11 mouse cellular contexts compared by ENCODE assay signal in the genomic region with DNA sequence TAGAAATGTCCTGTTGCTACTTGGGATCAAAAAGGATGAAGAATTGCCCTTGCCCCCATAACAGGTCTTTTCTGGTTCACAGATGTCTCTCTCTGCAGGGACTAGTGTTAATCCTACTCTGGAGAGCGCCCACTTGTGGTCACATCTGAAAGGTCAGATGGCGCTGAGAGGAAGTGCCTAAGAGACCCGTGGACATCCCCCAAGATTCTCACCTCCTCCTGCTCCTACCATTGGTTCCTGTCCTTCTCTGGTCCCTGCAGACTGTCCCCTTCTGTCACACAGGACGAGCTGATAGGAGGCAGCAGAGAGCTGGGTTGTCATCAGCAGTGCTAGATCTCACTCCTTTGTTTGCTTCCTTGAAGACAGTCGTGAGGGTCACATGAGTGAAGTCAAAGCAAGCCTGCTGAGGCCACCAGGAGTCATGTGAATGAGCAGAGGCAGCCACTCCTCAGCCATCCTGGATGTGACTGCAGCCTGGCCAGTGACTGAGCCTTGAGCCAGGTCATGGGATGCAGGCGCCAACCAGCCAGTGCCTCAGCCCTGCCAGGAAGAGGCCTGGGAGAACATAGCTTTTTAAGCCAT.
A peak's percentile ranks its signal among the peaks of the same experiment; 100 is the strongest.
DNase-seq lines count a peak whose midpoint lies in the region; ATAC-seq lines count a peak whose summit lies in the region.
"Had no signal": no experiment of that assay in that cellular context is flagged by ENCODE, and none has a peak within 500 bp of the region (broad histone marks: within the 10 kb centered on the region; RNA-seq: fewer than 3 reads in every experiment).

No protein-coding gene starts in this region.

- peak; percentile 11 for DNase-seq in gastrocnemius, adult 18-20 months (ENCODE audit: low spot score)
- no peak for DNase-seq in gastrocnemius, postnatal 25 days
- DNase-seq in ovary, postnatal 36 days (ENCODE audit: low spot score), result peak; percentile 30
- no peak for DNase-seq in ovary, postnatal 10 days (ENCODE audit: low spot score)
- DNase-seq in cerebellum, adult 9-10 months, result peak; percentile 59
- peak; percentile 57 for DNase-seq in kidney, adult 9 months
- DNase-seq in neural tube, embryonic 11.5 days (ENCODE audit: low spot score), result peak; percentile 66

- no peaks in the 10 kb centered on the region for H3K36me3 ChIP-seq in neural tube, embryonic 11.5 days (ENCODE audit: control insufficient read depth, insufficient read depth, low read length)
- H3K36me3 ChIP-seq: hindbrain, embryonic 15.5 days; neural tube, embryonic 12.5 days had no signal

- no peaks in the 10 kb centered on the region for H3K27me3 ChIP-seq in neural tube, embryonic 11.5 days (ENCODE audit: control insufficient read depth, insufficient read depth, low read length)
- H3K27me3 ChIP-seq: neural tube, embryonic 12.5 days had no signal

- no peak overlapping the region for H3K4me3 ChIP-seq in neural tube, embryonic 11.5 days (ENCODE audit: low read depth, low read length)
- H3K4me3 ChIP-seq: hindbrain, embryonic 15.5 days; neural tube, embryonic 12.5 days had no signal

- no peak for ATAC-seq in neural tube, embryonic 11.5 days (ENCODE audit: insufficient read depth, low FRiP score, low TSS enrichment)
- ATAC-seq in erythroid progenitor cell, adult 5-6 weeks (replicated peaks; ENCODE audit: low FRiP score, poor library complexity, severe bottlenecking), result no peak
- ATAC-seq: Patski had no signal

- no peak overlapping the region for H3K4me2 ChIP-seq in neural tube, embryonic 11.5 days (ENCODE audit: low read depth)
- H3K4me2 ChIP-seq: hindbrain, embryonic 15.5 days; neural tube, embryonic 12.5 days had no signal

- WGBS in neural tube, embryonic 11.5 days, result 29% methylated on average over 6 of the region's 6 CpGs

- no peaks in the 10 kb centered on the region for H3K4me1 ChIP-seq in neural tube, embryonic 11.5 days (ENCODE audit: control insufficient read depth, insufficient read depth, low read length)
- H3K4me1 ChIP-seq: neural tube, embryonic 12.5 days had no signal

- H3K27ac ChIP-seq in neural tube, embryonic 11.5 days (ENCODE audit: low read depth, low read length), result no peak overlapping the region
- H3K27ac ChIP-seq: hindbrain, embryonic 15.5 days; neural tube, embryonic 12.5 days had no signal

- H3K9me3 ChIP-seq in neural tube, embryonic 11.5 days (ENCODE audit: control insufficient read depth, low read length), result no peaks in the 10 kb centered on the region
- H3K9me3 ChIP-seq: hindbrain, embryonic 15.5 days; neural tube, embryonic 12.5 days had no signal

- H3K9ac ChIP-seq in neural tube, embryonic 11.5 days (ENCODE audit: low read length), result no peak overlapping the region
- H3K9ac ChIP-seq: hindbrain, embryonic 15.5 days; neural tube, embryonic 12.5 days had no signal

Comparison
In these comparisons a context has a peak if more than half of its experiments do, and no peak if none do; other contexts are left out.
1. DNase-seq: peak in gastrocnemius, adult 18-20 months (single experiment), ovary, postnatal 36 days (single experiment), cerebellum, adult 9-10 months (single experiment), kidney, adult 9 months (single experiment) and neural tube, embryonic 11.5 days (single experiment); none in gastrocnemius, postnatal 25 days (single experiment) and ovary, postnatal 10 days (single experiment).